ENCODE assay signal across 25 mouse cellular contexts in the genomic region with DNA sequence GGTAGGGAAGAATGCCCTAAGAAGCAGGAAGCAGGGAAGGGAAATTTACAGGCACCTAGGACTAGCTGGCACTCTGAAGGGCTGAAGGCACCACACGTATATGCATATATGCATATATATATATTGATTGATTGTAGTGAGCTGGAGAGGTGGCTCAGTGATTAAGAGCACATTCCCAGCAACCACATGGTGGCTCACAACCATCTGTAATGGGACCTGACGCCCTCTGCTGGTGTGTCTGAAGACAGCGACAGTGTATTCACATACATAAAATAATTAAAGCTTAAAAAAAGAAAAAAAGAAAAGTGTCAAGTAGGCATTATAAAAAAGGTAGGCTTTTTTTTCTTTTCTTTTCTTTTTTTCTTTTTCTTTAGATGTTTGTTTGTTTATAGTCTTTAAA.
A peak's percentile ranks its signal among the peaks of the same experiment; 100 is the strongest.
DNase-seq lines count a peak whose midpoint lies in the region; ATAC-seq and TF ChIP-seq lines count a peak whose summit lies in the region.
"Had no signal": no experiment of that assay in that cellular context is flagged by ENCODE, and none has a peak within 500 bp of the region (broad histone marks: within the 10 kb centered on the region; RNA-seq: fewer than 3 reads in every experiment).

No protein-coding gene starts in this region.

- 0 out of 2 replicates have a peak, but pooled peaks cover 1% of the 10 kb centered on the region for H3K4me1 ChIP-seq in hindbrain, postnatal 0 days (ENCODE audit: insufficient read depth, low read length)
- peaks cover 1% of the 10 kb centered on the region for H3K4me1 ChIP-seq in hindbrain, embryonic 16.5 days (ENCODE audit: control insufficient read depth, insufficient read depth, low read depth, low read length)
- H3K4me1 ChIP-seq in liver, postnatal 0 days (ENCODE audit: insufficient read depth): peaks cover 30% of the 10 kb centered on the region
- H3K4me1 ChIP-seq in E14TG2a.4 (replicated peaks; ENCODE audit: low read depth, low read length) (peaks cover 60% of the 10 kb centered on the region), MEL (ENCODE audit: control insufficient read depth in 1 of 2, insufficient read depth in 2 of 2, low read length in 2 of 2) (peaks cover 18 to 22% of the 10 kb centered on the region in 2 experiments)

- H3K9ac ChIP-seq in hindbrain, postnatal 0 days (replicated peaks; ENCODE audit: low read length): no peak overlapping the region
- H3K9ac ChIP-seq in hindbrain, embryonic 16.5 days (ENCODE audit: low read depth, low read length): no peak overlapping the region
- no peak overlapping the region for H3K9ac ChIP-seq in liver, postnatal 0 days (replicated peaks)
- H3K9ac ChIP-seq in MEL (ENCODE audit: control insufficient read depth, low read depth, low read length, poor library complexity, severe bottlenecking): no peak overlapping the region
- H3K9ac ChIP-seq: embryonic facial prominence, embryonic 12.5 days; hindbrain, embryonic 12.5 days; neural tube, embryonic 13.5 days had no signal

- ATAC-seq in hindbrain, postnatal 0 days: no peak
- no peak for ATAC-seq in hindbrain, embryonic 16.5 days
- ATAC-seq in liver, postnatal 0 days: no peak
- no peak for ATAC-seq in granulocyte monocyte progenitor cell, adult 5-6 weeks (replicated peaks; ENCODE audit: poor library complexity, severe bottlenecking)
- ATAC-seq: forebrain, embryonic 16.5 days had no signal

- no peak overlapping the region for H3K4me3 ChIP-seq in hindbrain, postnatal 0 days (ENCODE audit: low read length)
- H3K4me3 ChIP-seq in hindbrain, embryonic 16.5 days (ENCODE audit: low read length): no peak overlapping the region
- H3K4me3 ChIP-seq in liver, postnatal 0 days (ENCODE audit: low read depth, low read length): no peak overlapping the region
- H3K4me3 ChIP-seq in E14TG2a.4 (replicated peaks; ENCODE audit: low read length) (no peak overlapping the region), MEL (ENCODE audit: control insufficient read depth in 1 of 2, insufficient read depth in 1 of 2, low read depth in 2 of 2, low read length in 2 of 2) (no peak overlapping the region)
- H3K4me3 ChIP-seq: embryonic facial prominence, embryonic 12.5 days; forebrain, embryonic 10.5 days; hindbrain, embryonic 12.5 days; neural tube, embryonic 13.5 days had no signal

- WGBS in hindbrain, postnatal 0 days: 70% methylated on average over 3 of the region's 3 CpGs
- WGBS in hindbrain, embryonic 16.5 days: 73% methylated on average over 3 of the region's 3 CpGs
- WGBS in liver, postnatal 0 days (ENCODE audit: insufficient replicate concordance): 78% methylated on average over 3 of the region's 3 CpGs

- no peaks in the 10 kb centered on the region for H3K9me3 ChIP-seq in hindbrain, postnatal 0 days (ENCODE audit: low read length)
- H3K9me3 ChIP-seq in hindbrain, embryonic 16.5 days (ENCODE audit: control insufficient read depth, low read length): no peaks in the 10 kb centered on the region
- no peaks in the 10 kb centered on the region for H3K9me3 ChIP-seq in liver, postnatal 0 days (ENCODE audit: low read length)
- no peaks in the 10 kb centered on the region for H3K9me3 ChIP-seq in E14TG2a.4 (ENCODE audit: low read length)
- no peaks in the 10 kb centered on the region for H3K9me3 ChIP-seq in MEL (replicated peaks; ENCODE audit: insufficient read depth, low read length)
- H3K9me3 ChIP-seq: embryonic facial prominence, embryonic 12.5 days; forebrain, embryonic 10.5 days; hindbrain, embryonic 12.5 days; neural tube, embryonic 13.5 days had no signal

- H3K27ac ChIP-seq in hindbrain, postnatal 0 days: no peak overlapping the region
- H3K27ac ChIP-seq in hindbrain, embryonic 16.5 days (ENCODE audit: low read depth, low read length): no peak overlapping the region
- no peak overlapping the region for H3K27ac ChIP-seq in liver, postnatal 0 days (ENCODE audit: low read depth)
- no peak overlapping the region for H3K27ac ChIP-seq in MEL (ENCODE audit: control insufficient read depth, low read depth, low read length)
- H3K27ac ChIP-seq: embryonic facial prominence, embryonic 12.5 days; forebrain, embryonic 10.5 days; hindbrain, embryonic 12.5 days; neural tube, embryonic 13.5 days had no signal

- no peaks in the 10 kb centered on the region for H3K36me3 ChIP-seq in hindbrain, postnatal 0 days (ENCODE audit: insufficient read depth, low read length)
- no peaks in the 10 kb centered on the region for H3K36me3 ChIP-seq in hindbrain, embryonic 16.5 days (ENCODE audit: control insufficient read depth, insufficient read depth, low read length)
- H3K36me3 ChIP-seq in liver, postnatal 0 days (replicated peaks; ENCODE audit: insufficient read depth, low read length): no peaks in the 10 kb centered on the region
- H3K36me3 ChIP-seq in E14TG2a.4 (ENCODE audit: insufficient read depth, low read length) (no peaks in the 10 kb centered on the region), MEL (ENCODE audit: control insufficient read depth in 1 of 2, insufficient read depth in 2 of 2, low read length in 2 of 2) (peaks cover 0 to 20% of the 10 kb centered on the region in 2 experiments; a peak in 2 of 4 replicates)
- H3K36me3 ChIP-seq: embryonic facial prominence, embryonic 12.5 days; forebrain, embryonic 10.5 days; hindbrain, embryonic 12.5 days; neural tube, embryonic 13.5 days had no signal

- no peaks in the 10 kb centered on the region for H3K27me3 ChIP-seq in hindbrain, postnatal 0 days (ENCODE audit: insufficient read depth, low read length)
- H3K27me3 ChIP-seq in hindbrain, embryonic 16.5 days (replicated peaks; ENCODE audit: control insufficient read depth, insufficient read depth, low read length): no peaks in the 10 kb centered on the region
- 0 out of 2 replicates have a peak, but pooled peaks cover 1% of the 10 kb centered on the region for H3K27me3 ChIP-seq in liver, postnatal 0 days (ENCODE audit: insufficient read depth, low read length)
- H3K27me3 ChIP-seq in E14TG2a.4 (ENCODE audit: insufficient read depth, low read length): peaks cover 16% of the 10 kb centered on the region
- H3K27me3 ChIP-seq in MEL (ENCODE audit: control insufficient read depth in 1 of 2, insufficient read depth in 2 of 2, low read length in 2 of 2): no peaks in the 10 kb centered on the region
- H3K27me3 ChIP-seq: embryonic facial prominence, embryonic 12.5 days; hindbrain, embryonic 12.5 days; neural tube, embryonic 13.5 days had no signal

- H3K4me2 ChIP-seq in hindbrain, postnatal 0 days (ENCODE audit: low read depth, low read length): no peak overlapping the region
- H3K4me2 ChIP-seq in hindbrain, embryonic 16.5 days (ENCODE audit: low read length): no peak overlapping the region
- no peak overlapping the region for H3K4me2 ChIP-seq in liver, postnatal 0 days (ENCODE audit: low read depth, low read length)
- H3K4me2 ChIP-seq: embryonic facial prominence, embryonic 12.5 days; hindbrain, embryonic 12.5 days; midbrain, embryonic 11.5 days; neural tube, embryonic 13.5 days had no signal

- no peak for TF ChIP-seq POLR2A in MEL (IDR thresholded peaks at IDR 0.05; ENCODE audit: control insufficient read depth in 1 of 2, insufficient read depth in 1 of 2, low read depth in 1 of 2, low read length in 2 of 2, poor library complexity in 1 of 2)

- TF ChIP-seq RAD21 in MEL (IDR thresholded peaks at IDR 0.05; ENCODE audit: low read depth, low read length): no peak

- no peak for TF ChIP-seq EP300 in liver, postnatal 0 days (IDR thresholded peaks at IDR 0.05; ENCODE audit: low read depth)
- TF ChIP-seq EP300 in MEL (IDR thresholded peaks at IDR 0.05; ENCODE audit: low read depth in 1 of 2, low read length in 2 of 2): no peak

- TF ChIP-seq CTCF in hindbrain, postnatal 0 days (IDR thresholded peaks at IDR 0.05; ENCODE audit: low read depth): 0 out of 2 replicates have a peak, but pooled peaks have one; percentile 5
- peak; percentile 36 for TF ChIP-seq CTCF in liver, postnatal 0 days (IDR thresholded peaks at IDR 0.05; ENCODE audit: low read depth)
- TF ChIP-seq CTCF in E14TG2a.4 (conservative IDR thresholded peaks at IDR 0.05; ENCODE audit: low read length) (peak; percentile 34), MEL (IDR thresholded peaks at IDR 0.05 in 2 of 3, conservative IDR thresholded peaks at IDR 0.05 in 1 of 3; ENCODE audit: control insufficient read depth in 1 of 3, insufficient read depth in 1 of 3, low read depth in 2 of 3, low read length in 3 of 3, poor library complexity in 1 of 3, severe bottlenecking in 1 of 3) (peak; percentile 8 to 43 (median 21); a peak in 3 of 6 replicates)

- no peak for DNase-seq in hindbrain, postnatal 0 days (ENCODE audit: low spot score)
- DNase-seq in liver, postnatal 0 days: no peak
- DNase-seq in liver (no peak), MEL (ENCODE audit: low read depth, low spot score) (no peak)
- DNase-seq: adrenal gland, postnatal 25 days; cerebellum, adult 11-12 months; cerebellum, adult 9-11 months; embryo, embryonic 11 days; gastrocnemius, postnatal 14 days; heart, adult 11 months; heart, postnatal 36 days; kidney, adult 18-20 months; kidney, postnatal 4 days; lung, adult 18-20 months; right cerebral cortex, postnatal 4 days; thymus, postnatal 4 days had no signal

- H3K79me2 ChIP-seq in MEL (ENCODE audit: control insufficient read depth, insufficient read depth, low read length, poor library complexity): no peaks in the 10 kb centered on the region

TF ChIP-seq in MEL, 35 proteins besides CTCF, POLR2A, EP300 and RAD21:
- TF ChIP-seq ZKSCAN1 (IDR thresholded peaks at IDR 0.05; ENCODE audit: low read depth, low read length) (0 out of 2 replicates have a peak, but pooled peaks have one; percentile 11), SMC3 (IDR thresholded peaks at IDR 0.05; ENCODE audit: low read depth, low read length) (peak; percentile 38), ZNF384 (IDR thresholded peaks at IDR 0.05; ENCODE audit: low read depth, low read length) (no peak), ELF1 (IDR thresholded peaks at IDR 0.05; ENCODE audit: low read depth, low read length) (no peak), MYC (IDR thresholded peaks at IDR 0.05; ENCODE audit: low read depth, low read length) (peak; percentile 33; the same call in 1 of the 2 replicates), SIN3A (IDR thresholded peaks at IDR 0.05; ENCODE audit: low read length) (no peak), MAZ (IDR thresholded peaks at IDR 0.05; ENCODE audit: low read depth, low read length) (no peak), ZC3H11A (IDR thresholded peaks at IDR 0.05; ENCODE audit: low read depth, low read length) (peak; percentile 14; the same call in 1 of the 2 replicates), MAFK (IDR thresholded peaks at IDR 0.05; ENCODE audit: borderline replicate concordance, low read depth, low read length) (no peak)
